Mouse (Mus musculus) lung, adult 2 months (tissue): ENCODE data around the gene B3galt5.

ENCODE experiments used
- CTCF ChIP-seq: fragments of 200-500 bp; IDR thresholded peaks from 2 replicates; pipeline ENCODE4 v1.5.1; 2011; ENCODE audit warnings: mild to moderate bottlenecking, low read length, control low read depth; ENCODE audit not compliant: insufficient read depth
- POLR2A ChIP-seq: fragments of 200-500 bp; IDR thresholded peaks from 2 replicates; pipeline ENCODE4 v1.6.1; 2011; ENCODE audit warnings: low read depth, mild to moderate bottlenecking, control low read depth, low read length, borderline replicate concordance; ENCODE audit errors: extremely low read depth

DNA sequence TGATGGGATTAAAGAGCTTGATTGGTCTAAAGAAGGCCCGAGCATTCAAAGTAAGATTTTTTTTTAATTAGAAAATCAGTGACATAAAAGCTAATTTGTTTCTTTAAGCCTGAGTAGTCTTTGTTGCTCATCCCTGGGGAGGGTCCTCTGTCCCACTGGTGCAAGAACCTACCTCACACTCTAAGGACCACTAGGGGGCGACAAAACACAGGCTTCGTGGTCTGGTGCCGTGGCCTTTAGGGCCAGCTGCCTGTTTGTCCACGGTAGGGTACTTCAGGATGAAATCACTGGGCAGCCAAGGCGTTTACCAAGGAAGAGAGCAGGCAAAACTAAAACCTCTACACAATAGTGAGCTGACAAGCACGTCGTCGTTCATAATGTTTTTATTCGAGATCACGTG is 5.2 kb upstream of the B3galt5 start:
- TF ChIP-seq CTCF (peak; percentile 86), POLR2A (no peak)
